Mouse (Mus musculus) midbrain, embryonic 13.5 days (tissue): ENCODE data around the gene Slfn3. TPM values are rescaled to one million over a fixed set of nuclear protein-coding genes. Genes with fewer than 3 reads are reported as not detected.
"Not testable (repeated sequence)": the region's sequence is repeated elsewhere in the genome, so short reads cannot be mapped to it uniquely, and the experiment has no call there.

Experiments used
- ATAC-seq: fragments of 200-750 bp; cut with Nextera tagmentation; 2 replicates; pipeline ENCODE4 v1.8.0; 2017; ENCODE audit warnings: mild to moderate bottlenecking, moderate TSS enrichment, moderate library complexity
- H3K27ac ChIP-seq: fragments of 300-500 bp; sonication (generic); 2 replicates; pipeline ENCODE4 v1.5.1; 2015; ENCODE audit warnings: inconsistent platforms, mild to moderate bottlenecking, moderate library complexity
- H3K27me3 ChIP-seq: fragments of 300-500 bp; sonication (generic); 2 replicates; pipeline ENCODE4 v1.6.1; 2015; ENCODE audit warnings: mild to moderate bottlenecking, inconsistent platforms
- H3K36me3 ChIP-seq: fragments of 300-500 bp; sonication (generic); 2 replicates; pipeline ENCODE4 v1.6.1; 2015; ENCODE audit warnings: mild to moderate bottlenecking, inconsistent platforms
- H3K4me1 ChIP-seq: fragments of 300-500 bp; sonication (generic); replicated peaks from 2 replicates; pipeline ENCODE4 v1.6.1; 2015; ENCODE audit warnings: inconsistent platforms
- H3K4me2 ChIP-seq: fragments of 300-500 bp; sonication (generic); replicated peaks from 2 replicates; pipeline ENCODE4 v1.6.1; 2015; ENCODE audit warnings: moderate library complexity, mild to moderate bottlenecking, inconsistent platforms
- H3K4me3 ChIP-seq: fragments of 300-500 bp; sonication (generic); replicated peaks from 2 replicates; pipeline ENCODE4 v1.5.1; 2015; ENCODE audit warnings: mild to moderate bottlenecking, inconsistent platforms
- H3K9ac ChIP-seq: fragments of 300-500 bp; sonication (generic); replicated peaks from 2 replicates; pipeline ENCODE4 v1.6.1; 2015; ENCODE audit warnings: mild to moderate bottlenecking, inconsistent platforms
- H3K9me3 ChIP-seq: fragments of 300-500 bp; sonication (generic); 2 replicates; pipeline ENCODE4 v1.6.1; 2016; ENCODE audit warnings: mild to moderate bottlenecking, inconsistent platforms
- WGBS: fragments of 180-500 bp; shearing (Covaris S2); methylation state at CpG from one replicate; pipeline ENCODE4 v1.1.7; 2015; 5-methylcytosine and 5-hydroxymethylcytosine counted together
- polyA plus RNA-seq: library from polyadenylated mRNA; unstranded; fragments of >200 nt; fragmentation: Nextera tagmentation; extraction: Ambion mirVana; gene quantifications from 2 replicates; pipeline ENCODE4 v1.2.1, GENCODE M21; 2015

Slfn3 gene
- polyA plus RNA-seq, 1 experiment from 2014 or later, result 0.11 TPM

GRCm38 (mm10) chr11:83227926-83228723 lies 37.0 kb downstream of the Slfn3 start:
- Histone ChIP-seq H3K9ac (no peak overlapping the region), H3K27ac (no peak overlapping the region), H3K36me3 (no peaks in the 10 kb centered on the region), H3K4me3 (no peak overlapping the region), H3K4me1 (no peaks in the 10 kb centered on the region), H3K9me3 (no peaks in the 10 kb centered on the region), H3K4me2 (no peak overlapping the region), H3K27me3 (no peaks in the 10 kb centered on the region)
- ATAC-seq, result no peak
- 86% methylated on average over 7 of the region's 7 CpGs for WGBS

GRCm38 (mm10) chr11:83230966-83231365 lies 39.8 kb downstream of the Slfn3 start:
- ATAC-seq, result no peak
- H3K36me3 ChIP-seq, result no peaks in the 10 kb centered on the region
- no peaks in the 10 kb centered on the region for H3K27me3 ChIP-seq
- 75% methylated on average over 3 of the region's 3 CpGs for WGBS
- H3K4me2 ChIP-seq, result no peak overlapping the region
- H3K4me1 ChIP-seq, result no peaks in the 10 kb centered on the region
- H3K9ac ChIP-seq, result no peak overlapping the region
- H3K4me3 ChIP-seq, result no peak overlapping the region
- H3K9me3 ChIP-seq, result no peaks in the 10 kb centered on the region
- H3K27ac ChIP-seq, result no peak overlapping the region

GRCm38 (mm10) chr11:83233621-83234020 lies 42.5 kb downstream of the Slfn3 start:
- H3K9ac ChIP-seq, H3K9me3 ChIP-seq, H3K4me1 ChIP-seq, H3K4me2 ChIP-seq, H3K27me3 ChIP-seq, H3K27ac ChIP-seq, H3K36me3 ChIP-seq, H3K4me3 ChIP-seq, ATAC-seq: not testable (repeated sequence)
- 40% methylated on average over 5 of the region's 5 CpGs for WGBS

- not testable (repeated sequence) for H3K27me3 ChIP-seq, H3K9ac ChIP-seq, H3K4me1 ChIP-seq, H3K36me3 ChIP-seq, H3K27ac ChIP-seq, ATAC-seq, H3K4me2 ChIP-seq, H3K4me3 ChIP-seq, H3K9me3 ChIP-seq
- 83% methylated on average over 9 of the region's 9 CpGs for WGBS
Measured at GRCm38 (mm10) chr11:83237390-83237789, 46.3 kb downstream of the Slfn3 start.

- H3K9ac ChIP-seq, result no peak overlapping the region
- no peak for ATAC-seq
- WGBS, result 94% methylated on average over 2 of the region's 2 CpGs
Measured at GRCm38 (mm10) chr11:83238389-83238788, 47.3 kb downstream of the Slfn3 start.

GRCm38 (mm10) chr11:83239811-83240210 lies 48.7 kb downstream of the Slfn3 start:
- no peaks in the 10 kb centered on the region for H3K36me3 ChIP-seq
- H3K27ac ChIP-seq, result no peak overlapping the region
- no peaks in the 10 kb centered on the region for H3K4me1 ChIP-seq
- WGBS, result 18% methylated on average over 2 of the region's 2 CpGs
- ATAC-seq, result no peak
- no peak overlapping the region for H3K4me3 ChIP-seq
- H3K27me3 ChIP-seq, result no peaks in the 10 kb centered on the region
- H3K9me3 ChIP-seq, result no peaks in the 10 kb centered on the region
- H3K9ac ChIP-seq, result no peak overlapping the region
- no peak overlapping the region for H3K4me2 ChIP-seq

More at GRCm38 (mm10) chr11:83238389-83238788, 47.3 kb downstream of the Slfn3 start:
- Histone ChIP-seq H3K27ac (no peak overlapping the region), H3K9me3 (no peaks in the 10 kb centered on the region), H3K36me3 (no peaks in the 10 kb centered on the region), H3K4me1 (no peaks in the 10 kb centered on the region), H3K27me3 (no peaks in the 10 kb centered on the region), H3K4me3 (no peak overlapping the region), H3K4me2 (no peak overlapping the region)

GRCm38 (mm10) chr11:83257211-83257610 lies 66.1 kb downstream of the Slfn3 start:
- H3K4me1 ChIP-seq, H3K4me3 ChIP-seq, H3K4me2 ChIP-seq, ATAC-seq, H3K9me3 ChIP-seq, H3K27ac ChIP-seq, H3K9ac ChIP-seq, H3K36me3 ChIP-seq, H3K27me3 ChIP-seq: not testable (repeated sequence)
- WGBS, result 75% methylated on average over 5 of the region's 5 CpGs

GRCm38 (mm10) chr11:83262673-83263072 lies 71.5 kb downstream of the Slfn3 start:
- Histone ChIP-seq H3K27me3 (no peaks in the 10 kb centered on the region), H3K9me3 (no peaks in the 10 kb centered on the region), H3K27ac (no peak overlapping the region), H3K4me2 (no peak overlapping the region), H3K9ac (no peak overlapping the region), H3K4me3 (no peak overlapping the region), H3K4me1 (no peaks in the 10 kb centered on the region), H3K36me3 (no peaks in the 10 kb centered on the region)
- ATAC-seq, result no peak
- 91% methylated on average over 1 of the region's 1 CpGs for WGBS

- WGBS, result 62% methylated on average over 3 of the region's 3 CpGs
Measured at GRCm38 (mm10) chr11:83263146-83263545, 72.0 kb downstream of the Slfn3 start.

More at GRCm38 (mm10) chr11:83263146-83263545, 72.0 kb downstream of the Slfn3 start:
- Histone ChIP-seq H3K4me3 (no peak overlapping the region), H3K4me1 (no peaks in the 10 kb centered on the region), H3K4me2 (no peak overlapping the region), H3K36me3 (no peaks in the 10 kb centered on the region), H3K27me3 (no peaks in the 10 kb centered on the region), H3K9ac (no peak overlapping the region), H3K9me3 (no peaks in the 10 kb centered on the region), H3K27ac (no peak overlapping the region)
- no peak for ATAC-seq

Other genes starting within 250 kb of the Slfn3 start
- gene Slfn5, start 240.0 kb upstream of the Slfn3 start, polyA plus RNA-seq, result 0.57 and 0.93 TPM in 2 replicates
- gene Slfn9, start 199.5 kb upstream of the Slfn3 start, polyA plus RNA-seq, result 3.7 TPM in 2 replicates
- 0.06 and 0.31 TPM in 2 replicates for gene Slfn8, start 170.5 kb upstream of the Slfn3 start, polyA plus RNA-seq
- gene Slfn2, start 126.2 kb upstream of the Slfn3 start, polyA plus RNA-seq, result 0.98 and 1.6 TPM in 2 replicates
- gene Slfn1, start 74.5 kb upstream of the Slfn3 start, polyA plus RNA-seq, result 0.08 and 0.10 TPM in 2 replicates
- gene Slfn4, start 16.1 kb upstream of the Slfn3 start, polyA plus RNA-seq, result not detected in 2 replicates
- 0.12 and 0.15 TPM in 2 replicates for gene Slfn14, start 95.4 kb downstream of the Slfn3 start, polyA plus RNA-seq
- 109 and 116 TPM in 2 replicates for gene Ap2b1, start 107.7 kb downstream of the Slfn3 start, polyA plus RNA-seq
- gene Pex12, start 111.3 kb downstream of the Slfn3 start, polyA plus RNA-seq, result 21.0 and 21.1 TPM in 2 replicates
- gene Rasl10b, start 217.8 kb downstream of the Slfn3 start, polyA plus RNA-seq, result 12.0 and 21.1 TPM in 2 replicates
- gene Gas2l2, start 238.1 kb downstream of the Slfn3 start, polyA plus RNA-seq, result 0.17 and 0.23 TPM in 2 replicates
- gene 1700020L24Rik, start 246.3 kb downstream of the Slfn3 start, polyA plus RNA-seq, result not detected in 2 replicates